Mouse (Mus musculus) heart, postnatal 0 days (tissue): ENCODE measurements around the gene Plekha1. TPM values are rescaled to one million over a fixed set of nuclear protein-coding genes. Genes with fewer than 3 reads are reported as not detected.

Source experiments
- ATAC-seq: fragments of 200-750 bp; cut with Nextera tagmentation; 2 replicates; pipeline ENCODE4 v1.8.0; 2017; ENCODE audit warnings: low read depth, moderate number of reproducible peaks, moderate library complexity; ENCODE audit not compliant: insufficient read depth
- DNase-seq: peaks from one replicate; pipeline ENCODE4 v3.0.0-alpha.2; 2016; ENCODE audit warnings: low spot score
- H3K27ac ChIP-seq: fragments of 300-500 bp; sonication (generic); 2 replicates; pipeline ENCODE4 v1.5.1; 2014; ENCODE audit warnings: low read depth, mild to moderate bottlenecking
- H3K27me3 ChIP-seq: fragments of 300-500 bp; sonication (generic); 2 replicates; pipeline ENCODE4 v1.6.1; 2014; ENCODE audit warnings: low read length, mixed read lengths; ENCODE audit not compliant: control insufficient read depth, insufficient read depth
- H3K36me3 ChIP-seq: fragments of 300-500 bp; sonication (generic); replicated peaks from 2 replicates; pipeline ENCODE4 v1.6.1; 2014; ENCODE audit warnings: low read length, mixed read lengths; ENCODE audit not compliant: control insufficient read depth, insufficient read depth
- H3K4me1 ChIP-seq: fragments of 300-500 bp; sonication (generic); 2 replicates; pipeline ENCODE4 v1.6.1; 2014; ENCODE audit warnings: antibody characterized with exemption; ENCODE audit not compliant: control insufficient read depth, insufficient read depth
- H3K4me2 ChIP-seq: fragments of 300-500 bp; sonication (generic); 2 replicates; pipeline ENCODE4 v1.6.1; 2014; ENCODE audit warnings: low read depth, mild to moderate bottlenecking, low read length, moderate library complexity
- H3K4me3 ChIP-seq: fragments of 300-500 bp; sonication (generic); 2 replicates; pipeline ENCODE4 v1.5.1; 2014; ENCODE audit warnings: low read depth, low read length
- H3K9ac ChIP-seq: fragments of 300-500 bp; sonication (generic); replicated peaks from 2 replicates; pipeline ENCODE4 v1.6.1; 2014; ENCODE audit warnings: low read depth, low read length, mixed read lengths
- H3K9me3 ChIP-seq: fragments of 300-500 bp; sonication (generic); replicated peaks from 2 replicates; pipeline ENCODE4 v1.6.1; 2016; ENCODE audit warnings: low read length; ENCODE audit not compliant: control insufficient read depth
- CTCF ChIP-seq: IDR thresholded peaks from 2 replicates; pipeline ENCODE4 v1.5.1; 2016; ENCODE audit warnings: antibody characterized with exemption, control low read depth, low read depth
- EP300 ChIP-seq: IDR thresholded peaks from 2 replicates; pipeline ENCODE4 v1.6.1; 2016; ENCODE audit warnings: antibody characterized with exemption, low read depth
- WGBS: fragments of 180-500 bp; shearing (Covaris S2); extraction: QIAGEN DNeasy Blood & Tissue Kit; methylation state at CpG from one replicate; pipeline ENCODE4 v1.1.7; 2014; 5-methylcytosine and 5-hydroxymethylcytosine counted together
- polyA plus RNA-seq: library from polyadenylated mRNA; unstranded; fragments of >200 nt; fragmentation: Nextera tagmentation; extraction: Ambion mirVana; gene quantifications from 2 replicates; pipeline ENCODE4 v1.2.1, GENCODE M21; 2015
- total RNA-seq: library from RNA; depleted of rRNA; stranded (reverse); fragments of >200 nt; gene quantifications from 2 replicates; pipeline ENCODE4 v1.2.3, GENCODE M21; 2014; ENCODE audit warnings: low replicate concordance

The Plekha1 gene
- total and polyA plus RNA-seq, 2 experiments from 2014 or later = 43.6 to 60.5 TPM

GRCm38 (mm10) chr7:130902929-130903328 lies 37.4 kb downstream of the Plekha1 start:
- ATAC-seq = no peak

GRCm38 (mm10) chr7:130903505-130904074 lies 38.0 kb downstream of the Plekha1 start:
- Histone ChIP-seq H3K9me3 (no peaks in the 10 kb centered on the region), H3K9ac (no peak overlapping the region), H3K4me3 (no peak overlapping the region), H3K36me3 (peaks cover 67% of the 10 kb centered on the region), H3K4me1 (no peaks in the 10 kb centered on the region), H3K27me3 (no peaks in the 10 kb centered on the region), H3K4me2 (no peak overlapping the region), H3K27ac (no peak overlapping the region)
- no peak for DNase-seq
- TF ChIP-seq CTCF (no peak), EP300 (no peak)
- ATAC-seq = no peak
- 78% methylated on average over 16 of the region's 16 CpGs for WGBS

More at GRCm38 (mm10) chr7:130902929-130903328, 37.4 kb downstream of the Plekha1 start:
- Histone ChIP-seq H3K36me3 (peaks cover 64% of the 10 kb centered on the region), H3K27me3 (no peaks in the 10 kb centered on the region), H3K4me2 (no peak overlapping the region), H3K4me1 (no peaks in the 10 kb centered on the region), H3K9me3 (no peaks in the 10 kb centered on the region), H3K9ac (no peak overlapping the region), H3K27ac (no peak overlapping the region), H3K4me3 (no peak overlapping the region)
- WGBS = 92% methylated on average over 1 of the region's 1 CpGs
- TF ChIP-seq CTCF (no peak), EP300 (no peak)
- DNase-seq = no peak

GRCm38 (mm10) chr7:130904571-130905365 lies 39.2 kb downstream of the Plekha1 start:
- Histone ChIP-seq H3K9me3 (no peaks in the 10 kb centered on the region), H3K36me3 (peaks cover 73% of the 10 kb centered on the region), H3K27me3 (no peaks in the 10 kb centered on the region), H3K27ac (no peak overlapping the region), H3K4me3 (no peak overlapping the region), H3K4me2 (no peak overlapping the region), H3K4me1 (no peaks in the 10 kb centered on the region), H3K9ac (no peak overlapping the region)
- TF ChIP-seq CTCF = no peak
- TF ChIP-seq EP300 = no peak
- no peak for ATAC-seq
- DNase-seq = no peak
- 91% methylated on average over 13 of the region's 13 CpGs for WGBS

- Histone ChIP-seq H3K4me1 (no peaks in the 10 kb centered on the region), H3K4me2 (no peak overlapping the region), H3K9ac (no peak overlapping the region), H3K27ac (no peak overlapping the region), H3K9me3 (no peaks in the 10 kb centered on the region), H3K27me3 (no peaks in the 10 kb centered on the region), H3K36me3 (peaks cover 59% of the 10 kb centered on the region), H3K4me3 (no peak overlapping the region)
- DNase-seq (no peak), ATAC-seq (no peak)
- TF ChIP-seq CTCF (no peak), EP300 (no peak)
- 85% methylated on average over 14 of the region's 14 CpGs for WGBS
These were observed 45.3 kb downstream of the Plekha1 start for GRCm38 (mm10) chr7:130910841-130911240.

- H3K9me3 ChIP-seq = no peaks in the 10 kb centered on the region
- H3K4me2 ChIP-seq = no peak overlapping the region
- H3K4me1 ChIP-seq = no peaks in the 10 kb centered on the region
- H3K36me3 ChIP-seq = peaks cover 36% of the 10 kb centered on the region
- no peaks in the 10 kb centered on the region for H3K27me3 ChIP-seq
- H3K9ac ChIP-seq = no peak overlapping the region
- ATAC-seq (no peak), DNase-seq (peak; percentile 56)
- H3K27ac ChIP-seq = no peak overlapping the region
- no peak overlapping the region for H3K4me3 ChIP-seq
- WGBS = 37% methylated on average over 5 of the region's 5 CpGs
- no peak for TF ChIP-seq EP300
- peak; percentile 77 for TF ChIP-seq CTCF
These were observed 49.3 kb downstream of the Plekha1 start for GRCm38 (mm10) chr7:130914693-130915363.
